Mouse (Mus musculus): ENCODE data around the gene Slc28a1.
A peak's percentile ranks its signal among the peaks of the same experiment; 100 is the strongest.
"Not testable (repeated sequence)": the region's sequence is repeated elsewhere in the genome, so short reads cannot be mapped to it uniquely, and the experiment has no call there.

The Slc28a1 gene

DNA sequence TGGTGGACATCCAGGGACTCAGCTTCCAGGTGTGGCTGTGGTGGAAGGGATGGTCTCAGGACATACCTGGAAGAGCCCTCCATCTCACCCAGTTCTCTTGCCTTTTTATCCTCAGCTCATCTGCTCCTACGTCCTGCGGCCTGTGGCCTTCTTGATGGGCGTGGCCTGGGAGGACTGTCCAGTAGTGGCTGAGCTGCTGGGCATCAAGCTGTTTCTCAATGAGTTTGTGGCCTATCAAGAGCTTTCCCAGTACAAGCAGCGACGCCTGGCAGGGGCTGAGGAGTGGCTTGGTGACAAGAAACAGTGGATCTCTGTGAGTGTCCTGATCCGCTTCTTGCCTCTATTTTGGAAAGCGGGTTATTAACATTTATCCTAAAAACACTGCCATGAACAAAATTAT lies 49.8 kb downstream of the Slc28a1 start:
- no peak for DNase-seq (ENCODE audit: low spot score in 2 of 2)

GRCm38 (mm10) chr7:81167124-81167523 lies 52.5 kb downstream of the Slc28a1 start:
- DNase-seq (ENCODE audit: low spot score in 2 of 2) = no peak

DNA sequence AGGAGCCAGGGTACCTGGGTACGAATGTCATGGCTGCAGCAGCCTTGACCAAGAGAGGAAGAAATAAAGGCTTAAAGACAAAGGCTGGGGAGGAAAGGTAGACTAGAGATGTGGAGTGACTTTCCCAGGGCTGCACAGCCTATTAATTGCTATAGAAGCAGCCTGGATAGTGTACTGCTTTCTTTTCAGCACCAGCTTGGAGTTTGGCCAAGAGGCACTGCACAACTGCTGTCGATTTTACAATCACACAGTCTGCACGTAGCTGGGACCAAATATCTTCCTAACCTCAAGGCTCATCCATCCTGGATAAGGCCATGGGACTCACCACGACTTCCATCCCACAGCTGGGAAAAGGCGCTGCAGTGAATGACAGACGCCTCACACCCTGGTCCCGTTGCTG lies 54.8 kb downstream of the Slc28a1 start:
- DNase-seq (ENCODE audit: low spot score in 2 of 2) = no peak

DNA sequence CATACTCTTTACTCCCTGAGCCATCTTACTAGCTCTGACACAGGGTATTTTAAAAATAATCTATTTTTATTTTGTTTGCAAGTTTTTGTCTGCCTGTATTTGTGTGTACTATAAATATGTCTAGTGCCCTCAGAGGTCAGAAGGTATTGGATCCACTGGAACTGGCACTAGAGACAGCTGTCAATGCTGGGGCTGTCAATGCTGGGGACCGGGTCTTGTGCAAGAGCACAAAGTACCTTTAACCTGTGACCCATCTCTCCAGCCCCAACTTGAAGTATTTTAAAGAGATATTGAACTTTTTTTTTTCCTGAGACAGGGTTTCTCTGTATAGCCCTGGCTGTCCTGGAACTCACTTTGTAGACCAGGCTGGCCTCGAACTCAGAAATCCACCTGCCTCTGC lies 59.3 kb downstream of the Slc28a1 start:
- no peak for DNase-seq (ENCODE audit: low spot score in 2 of 2)

GRCm38 (mm10) chr7:81174654-81175053 lies 60.1 kb downstream of the Slc28a1 start:
- no peak for DNase-seq (ENCODE audit: low spot score in 2 of 2)

GRCm38 (mm10) chr7:81176187-81176769 lies 61.7 kb downstream of the Slc28a1 start:
- no peak for DNase-seq (ENCODE audit: low spot score in 2 of 2)

- peak; percentile 20 to 28 for DNase-seq (ENCODE audit: low spot score in 2 of 2)
Measured at GRCm38 (mm10) chr7:81179494-81179893, 64.9 kb downstream of the Slc28a1 start.

GRCm38 (mm10) chr7:81182492-81183175 lies 68.0 kb downstream of the Slc28a1 start:
- no peak for DNase-seq (ENCODE audit: low spot score in 2 of 2)

DNA sequence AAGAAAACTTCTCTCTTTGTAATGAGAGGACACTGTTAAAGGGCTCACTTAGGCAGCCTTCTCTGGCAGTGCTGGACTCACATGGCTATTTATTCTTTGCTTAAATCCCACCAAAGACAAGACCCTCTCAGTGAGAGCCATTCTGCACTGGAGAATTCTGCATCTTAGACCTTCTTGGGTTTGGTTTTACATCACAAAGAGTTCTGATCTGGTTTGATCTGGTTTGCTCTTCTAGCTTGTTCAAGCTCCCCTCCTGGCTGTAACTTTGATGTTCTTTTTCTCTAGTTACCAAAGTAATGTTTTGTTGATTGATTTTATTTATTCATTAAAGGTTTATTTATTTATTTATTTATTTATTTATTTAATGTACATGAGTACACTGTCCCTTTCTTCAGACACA lies 68.6 kb downstream of the Slc28a1 start:
- DNase-seq (ENCODE audit: low spot score in 2 of 2) = no peak

GRCm38 (mm10) chr7:81184136-81184535 lies 69.5 kb downstream of the Slc28a1 start:
- no peak for DNase-seq (ENCODE audit: low spot score in 2 of 2)

GRCm38 (mm10) chr7:81184651-81185050 lies 70.1 kb downstream of the Slc28a1 start:
- no peak for DNase-seq (ENCODE audit: low spot score in 2 of 2)

GRCm38 (mm10) chr7:81186036-81186435 lies 71.4 kb downstream of the Slc28a1 start:
- DNase-seq (ENCODE audit: low spot score in 2 of 2) = not testable (repeated sequence)

- no peak for DNase-seq (ENCODE audit: low spot score in 2 of 2)
Measured at GRCm38 (mm10) chr7:81189180-81189579, 74.6 kb downstream of the Slc28a1 start.

DNA sequence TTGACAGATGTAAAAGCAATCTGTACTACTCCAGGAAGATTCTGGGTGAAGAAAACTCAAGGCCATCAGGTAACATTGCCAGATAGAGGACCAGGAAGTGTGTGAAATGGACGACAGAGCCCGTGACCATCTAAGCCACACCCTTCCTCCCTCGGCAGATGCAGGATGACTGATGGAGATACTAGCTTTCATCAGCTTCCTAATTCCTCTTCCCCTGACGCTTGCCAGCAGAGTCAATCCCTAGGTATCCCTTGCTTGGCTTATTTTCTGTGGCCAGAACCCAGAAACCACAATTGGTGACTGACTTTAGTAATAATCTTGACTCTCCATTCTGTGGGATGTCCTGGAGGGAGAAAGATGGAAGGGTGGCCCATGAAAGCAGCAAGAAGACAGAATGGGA lies 80.9 kb downstream of the Slc28a1 start:
- DNase-seq (ENCODE audit: low spot score in 2 of 2) = no peak

GRCm38 (mm10) chr7:81196796-81197195 lies 82.2 kb downstream of the Slc28a1 start:
- DNase-seq (ENCODE audit: low spot score in 2 of 2) = no peak

DNA sequence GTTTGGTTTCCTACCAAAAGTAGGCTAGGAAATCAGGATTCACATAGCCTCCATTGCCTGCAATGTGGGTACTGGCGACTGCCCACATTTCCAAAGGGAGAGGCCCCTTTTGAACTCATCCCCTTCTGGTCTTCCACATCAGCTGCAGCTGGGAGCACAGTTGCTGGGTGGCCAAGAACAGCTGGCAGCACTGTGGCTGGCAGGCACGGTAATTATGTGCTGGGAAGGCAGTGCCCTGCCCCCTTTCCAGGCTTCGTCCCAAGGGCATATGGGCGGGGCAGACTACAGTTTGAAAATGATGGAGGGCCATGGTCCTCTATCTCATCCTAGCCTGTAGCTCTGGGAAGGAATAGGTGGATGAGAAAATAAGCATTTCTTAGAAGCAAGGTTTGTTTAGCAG lies 83.9 kb downstream of the Slc28a1 start:
- no peak for DNase-seq (ENCODE audit: low spot score in 2 of 2)

- no peak for DNase-seq (ENCODE audit: low spot score in 2 of 2)
Measured at GRCm38 (mm10) chr7:81199109-81199508, 84.5 kb downstream of the Slc28a1 start.

DNA sequence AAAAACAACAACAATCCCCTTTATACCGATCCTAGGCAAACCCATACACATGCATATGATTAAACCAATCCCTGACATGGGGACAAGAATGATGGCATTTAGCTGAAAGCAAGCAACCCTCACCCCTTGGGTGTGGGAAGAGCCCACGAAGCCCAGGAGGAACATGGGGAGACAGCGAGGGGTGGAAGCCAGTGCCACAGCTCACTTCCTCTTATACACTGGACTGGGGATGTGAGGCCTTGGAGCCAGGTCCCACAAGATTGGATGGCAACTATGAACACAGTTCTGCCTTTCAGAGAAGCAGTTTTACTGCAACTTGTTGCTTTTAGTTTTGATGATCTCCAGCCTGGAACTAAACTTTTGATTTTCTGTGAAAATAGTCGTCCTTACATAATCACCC lies 85.2 kb downstream of the Slc28a1 start:
- no peak for DNase-seq (ENCODE audit: low spot score in 2 of 2)

- no peak for DNase-seq (ENCODE audit: low spot score in 2 of 2)
Measured at GRCm38 (mm10) chr7:81202389-81202788, 87.8 kb downstream of the Slc28a1 start.

DNA sequence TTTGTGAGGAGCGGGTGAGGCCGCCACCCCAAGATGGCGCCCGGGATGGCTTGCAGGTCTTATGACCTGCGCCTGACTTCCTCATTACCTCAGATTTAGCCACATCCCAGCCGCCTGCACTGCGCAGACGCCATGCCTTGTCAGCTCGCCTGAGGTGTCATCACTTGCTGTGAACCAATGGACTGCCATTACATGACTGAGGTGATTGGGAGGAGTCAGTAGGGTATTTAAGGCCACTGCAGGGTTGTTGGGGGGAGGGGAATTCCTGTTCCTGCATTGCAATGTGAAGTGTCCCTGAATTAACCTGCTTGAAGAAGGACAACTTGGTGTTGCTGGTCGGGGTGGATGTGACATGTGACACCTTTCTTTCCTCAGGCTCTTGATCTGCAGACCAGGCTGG lies 89.0 kb downstream of the Slc28a1 start:
- not testable (repeated sequence) for DNase-seq (ENCODE audit: low spot score in 2 of 2)

DNA sequence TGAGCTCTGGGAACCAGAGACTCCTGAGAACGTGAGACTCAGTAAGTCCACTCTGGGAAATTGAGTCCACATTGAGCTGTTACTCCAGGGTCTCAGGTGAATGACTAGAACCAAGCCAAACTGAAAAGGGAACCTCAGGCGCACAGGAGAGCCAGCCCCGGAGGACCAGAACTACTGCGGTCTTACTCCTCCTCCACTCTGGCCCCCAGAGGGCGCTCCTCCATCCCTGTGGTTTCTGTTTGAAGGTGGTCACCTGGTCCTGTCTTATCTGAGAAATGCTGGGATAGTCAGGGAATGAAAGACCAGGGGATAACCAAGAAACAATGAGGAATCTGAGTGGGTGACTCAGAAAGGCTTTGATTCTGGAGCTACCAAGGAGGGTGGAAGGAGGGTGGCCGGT lies 94.3 kb downstream of the Slc28a1 start:
- peak in 1 of 2 experiments; percentile 10 for DNase-seq (ENCODE audit: low spot score in 2 of 2)

DNA sequence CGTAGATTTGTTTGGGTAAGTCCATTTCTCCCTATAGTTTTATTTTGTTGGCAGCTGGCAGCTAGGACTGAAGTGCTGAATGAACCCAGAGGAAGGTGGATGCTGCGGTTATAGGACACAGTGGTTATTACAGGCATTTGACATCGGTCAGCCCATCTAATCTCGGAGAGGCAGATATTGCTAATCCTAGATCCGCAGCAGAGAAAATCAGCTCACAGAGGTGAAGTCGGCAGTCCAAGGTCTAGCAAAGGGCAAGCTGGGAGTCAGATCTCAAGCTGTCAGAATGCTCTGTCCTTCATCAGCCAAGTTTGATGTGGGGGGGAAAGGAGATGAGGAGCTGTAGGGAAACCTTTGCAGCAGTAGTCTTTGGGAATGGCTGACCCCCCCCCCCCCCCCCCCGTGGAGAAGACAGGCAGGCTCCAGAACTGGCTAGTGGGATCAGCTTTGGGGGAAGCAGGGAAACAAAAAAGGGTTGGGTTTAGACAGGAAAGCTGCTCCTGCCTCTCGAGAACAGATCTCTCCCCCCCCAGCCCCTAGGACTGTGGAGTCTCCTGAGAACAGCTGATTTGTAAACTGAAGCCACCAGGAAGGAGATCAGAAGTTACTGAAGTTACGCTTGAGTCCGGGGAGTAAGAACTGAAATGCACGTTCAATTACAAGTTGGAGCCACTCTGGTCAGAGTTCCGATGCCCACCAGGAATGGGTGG lies 95.5 kb downstream of the Slc28a1 start:
- no peak for DNase-seq (ENCODE audit: low spot score in 2 of 2)

DNA sequence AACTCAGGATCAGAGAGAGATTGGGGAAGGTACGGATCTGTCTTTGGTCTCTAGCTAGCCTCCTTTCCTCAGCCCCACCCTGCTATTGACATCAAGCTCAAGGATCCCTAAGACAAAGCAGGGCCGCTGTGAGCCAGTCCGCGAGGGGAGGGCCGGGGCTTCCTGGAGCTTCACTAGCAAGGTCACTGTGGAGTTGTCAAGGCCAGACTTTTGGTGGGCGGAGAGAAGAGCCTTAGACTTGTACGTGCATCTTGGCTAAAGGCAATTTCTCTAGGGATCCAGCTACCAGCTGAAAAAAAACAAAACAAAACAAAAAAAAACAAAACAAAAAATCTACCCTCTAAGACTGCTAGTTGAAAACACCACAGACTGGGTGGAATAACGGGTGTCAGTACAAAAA lies 97.2 kb downstream of the Slc28a1 start:
- DNase-seq (ENCODE audit: low spot score in 2 of 2) = no peak

Measured in right cerebral cortex, postnatal 36 days (tissue).